Mouse (Mus musculus) cerebellum, adult (tissue): Measurements from ENCODE around the gene Vps50.
A peak's percentile ranks its signal among the peaks of the same experiment; 100 is the strongest.

Source experiments
- ATAC-seq: cut with Nextera tagmentation; 2 replicates; pipeline ENCODE4 v1.9.2; 2017; ENCODE audit warnings: mild to moderate bottlenecking, moderate library complexity, mixed read lengths; ENCODE audit not compliant: insufficient number of reproducible peaks, low FRiP score, low TSS enrichment

Gene Vps50

GRCm38 (mm10) chr6:3620428-3621387 is 122.5 kb downstream of the Vps50 start:
- ATAC-seq: peak; percentile 93
